Mouse (Mus musculus): ENCODE results near the gene Gnai3. TPM values are rescaled to one million over a fixed set of nuclear protein-coding genes. Genes with fewer than 3 reads are reported as not detected.

The Gnai3 gene
- polyA plus RNA-seq, 1 experiment from 2014 or later = 65.9 TPM

- no peak overlapping the region for H3K4me2 ChIP-seq
- peaks cover 16% of the 10 kb centered on the region; the same call in 1 of the 2 replicates for H3K27me3 ChIP-seq
- no peaks in the 10 kb centered on the region for H3K36me3 ChIP-seq
- ATAC-seq (replicated peaks; ENCODE audit: insufficient number of reproducible peaks, insufficient read depth, low FRiP score, low read depth) = no peak
- WGBS = 45% methylated on average over 2 of the region's 2 CpGs
- H3K4me1 ChIP-seq (replicated peaks) = peaks cover 2% of the 10 kb centered on the region; the same call in 1 of the 2 replicates
- no peaks in the 10 kb centered on the region for H3K9me3 ChIP-seq (replicated peaks)
- no peak overlapping the region for H3K4me3 ChIP-seq
- H3K27ac ChIP-seq = no peak overlapping the region
- no peak overlapping the region for H3K9ac ChIP-seq
These were observed 34.6 kb upstream of the Gnai3 start for GRCm38 (mm10) chr3:108180514-108180913.

GRCm38 (mm10) chr3:108178756-108179715 is 33.1 kb upstream of the Gnai3 start:
- no peak; the same call in 1 of the 2 replicates for ATAC-seq (replicated peaks; ENCODE audit: insufficient number of reproducible peaks, insufficient read depth, low FRiP score, low read depth)
- peaks cover 6% of the 10 kb centered on the region; the same call in 1 of the 2 replicates for H3K4me1 ChIP-seq (replicated peaks)
- H3K9ac ChIP-seq = no peak overlapping the region
- H3K4me2 ChIP-seq = no peak overlapping the region
- H3K9me3 ChIP-seq (replicated peaks) = no peaks in the 10 kb centered on the region
- no peaks in the 10 kb centered on the region for H3K36me3 ChIP-seq
- 61% methylated on average over 7 of the region's 7 CpGs for WGBS
- H3K27ac ChIP-seq = no peak overlapping the region
- H3K4me3 ChIP-seq = no peak overlapping the region
- peaks cover 12% of the 10 kb centered on the region; the same call in 1 of the 2 replicates for H3K27me3 ChIP-seq

- Histone ChIP-seq H3K36me3 (no peaks in the 10 kb centered on the region), H3K4me3 (no peak overlapping the region), H3K4me2 (peak overlapping the region; percentile 14; the same call in 1 of the 2 replicates), H3K27me3 (0 out of 2 replicates have a peak, but pooled peaks cover 14% of the 10 kb centered on the region), H3K4me1 (replicated peaks) (peaks cover 6% of the 10 kb centered on the region; the same call in 1 of the 2 replicates), H3K9ac (no peak overlapping the region), H3K9me3 (replicated peaks) (no peaks in the 10 kb centered on the region), H3K27ac (no peak overlapping the region)
- WGBS = 26% methylated on average over 14 of the region's 14 CpGs
- ATAC-seq (replicated peaks; ENCODE audit: insufficient number of reproducible peaks, insufficient read depth, low FRiP score, low read depth) = no peak; the same call in 1 of the 2 replicates
These were observed 29.0 kb upstream of the Gnai3 start for GRCm38 (mm10) chr3:108174672-108175531.

GRCm38 (mm10) chr3:108169199-108169598 is 23.3 kb upstream of the Gnai3 start:
- Histone ChIP-seq H3K27me3 (0 out of 2 replicates have a peak, but pooled peaks cover 11% of the 10 kb centered on the region), H3K4me2 (no peak overlapping the region), H3K4me3 (no peak overlapping the region), H3K27ac (no peak overlapping the region), H3K36me3 (no peaks in the 10 kb centered on the region), H3K9me3 (replicated peaks) (no peaks in the 10 kb centered on the region), H3K9ac (no peak overlapping the region), H3K4me1 (replicated peaks) (0 out of 2 replicates have a peak, but pooled peaks cover 8% of the 10 kb centered on the region)
- no peak for ATAC-seq (replicated peaks; ENCODE audit: insufficient number of reproducible peaks, insufficient read depth, low FRiP score, low read depth)
- WGBS = 49% methylated on average over 3 of the region's 3 CpGs

GRCm38 (mm10) chr3:108167499-108167898 is 21.6 kb upstream of the Gnai3 start:
- no peak overlapping the region for H3K9ac ChIP-seq
- WGBS = 50% methylated on average over 14 of the region's 14 CpGs

GRCm38 (mm10) chr3:108166486-108167211 is 20.7 kb upstream of the Gnai3 start:
- H3K9me3 ChIP-seq (replicated peaks) = no peaks in the 10 kb centered on the region
- 0 out of 2 replicates have a peak, but pooled peaks cover 4% of the 10 kb centered on the region for H3K27me3 ChIP-seq
- no peak; the same call in 1 of the 2 replicates for ATAC-seq (replicated peaks; ENCODE audit: insufficient number of reproducible peaks, insufficient read depth, low FRiP score, low read depth)
- H3K4me3 ChIP-seq = no peak overlapping the region
- no peaks in the 10 kb centered on the region for H3K36me3 ChIP-seq
- no peak overlapping the region for H3K4me2 ChIP-seq
- no peak overlapping the region for H3K27ac ChIP-seq
- 0 out of 2 replicates have a peak, but pooled peaks cover 8% of the 10 kb centered on the region for H3K4me1 ChIP-seq (replicated peaks)
- no peak overlapping the region for H3K9ac ChIP-seq
- 35% methylated on average over 10 of the region's 11 CpGs for WGBS

More at GRCm38 (mm10) chr3:108167499-108167898, 21.6 kb upstream of the Gnai3 start:
- Histone ChIP-seq H3K4me3 (no peak overlapping the region), H3K27me3 (0 out of 2 replicates have a peak, but pooled peaks cover 4% of the 10 kb centered on the region), H3K4me1 (replicated peaks) (0 out of 2 replicates have a peak, but pooled peaks cover 8% of the 10 kb centered on the region), H3K36me3 (no peaks in the 10 kb centered on the region), H3K4me2 (no peak overlapping the region), H3K9me3 (replicated peaks) (no peaks in the 10 kb centered on the region), H3K27ac (no peak overlapping the region)
- ATAC-seq (replicated peaks; ENCODE audit: insufficient number of reproducible peaks, insufficient read depth, low FRiP score, low read depth) = no peak

GRCm38 (mm10) chr3:108165532-108166315 is 19.8 kb upstream of the Gnai3 start:
- ATAC-seq (replicated peaks; ENCODE audit: insufficient number of reproducible peaks, insufficient read depth, low FRiP score, low read depth) = no peak
- Histone ChIP-seq H3K36me3 (no peaks in the 10 kb centered on the region), H3K27me3 (0 out of 2 replicates have a peak, but pooled peaks cover 4% of the 10 kb centered on the region), H3K27ac (no peak overlapping the region), H3K4me1 (replicated peaks) (0 out of 2 replicates have a peak, but pooled peaks cover 8% of the 10 kb centered on the region), H3K9ac (no peak overlapping the region), H3K4me3 (no peak overlapping the region), H3K9me3 (replicated peaks) (no peaks in the 10 kb centered on the region), H3K4me2 (no peak overlapping the region)
- 56% methylated on average over 10 of the region's 10 CpGs for WGBS

GRCm38 (mm10) chr3:108164807-108165206 is 18.9 kb upstream of the Gnai3 start:
- H3K4me2 ChIP-seq = peak overlapping the region; percentile 42; the same call in 1 of the 2 replicates
- H3K9ac ChIP-seq = no peak overlapping the region
- 0 out of 2 replicates have a peak, but pooled peaks cover 4% of the 10 kb centered on the region for H3K27me3 ChIP-seq
- no peaks in the 10 kb centered on the region for H3K36me3 ChIP-seq
- WGBS = 25% methylated on average over 9 of the region's 9 CpGs
- 0 out of 2 replicates have a peak, but pooled peaks have one; percentile 36 for ATAC-seq (replicated peaks; ENCODE audit: insufficient number of reproducible peaks, insufficient read depth, low FRiP score, low read depth)
- 0 out of 2 replicates have a peak, but pooled peaks cover 8% of the 10 kb centered on the region for H3K4me1 ChIP-seq (replicated peaks)
- no peaks in the 10 kb centered on the region for H3K9me3 ChIP-seq (replicated peaks)
- H3K4me3 ChIP-seq = no peak overlapping the region
- no peak overlapping the region for H3K27ac ChIP-seq

GRCm38 (mm10) chr3:108164091-108164490 is 18.1 kb upstream of the Gnai3 start:
- Histone ChIP-seq H3K4me1 (replicated peaks) (peaks cover 14% of the 10 kb centered on the region), H3K4me2 (no peak overlapping the region), H3K36me3 (no peaks in the 10 kb centered on the region), H3K27me3 (0 out of 2 replicates have a peak, but pooled peaks cover 4% of the 10 kb centered on the region), H3K9me3 (replicated peaks) (no peaks in the 10 kb centered on the region), H3K27ac (no peak overlapping the region), H3K9ac (no peak overlapping the region), H3K4me3 (no peak overlapping the region)
- no peak for ATAC-seq (replicated peaks; ENCODE audit: insufficient number of reproducible peaks, insufficient read depth, low FRiP score, low read depth)
- 71% methylated on average over 5 of the region's 5 CpGs for WGBS

Measured in heart, embryonic 15.5 days (tissue).